8 mouse cellular contexts compared by ENCODE assay signal in genomic region chr12:32379731-32380130, GRCm38 (mm10). TPM values are rescaled to one million over a fixed set of nuclear protein-coding genes. Genes with fewer than 3 reads are reported as not detected.
DNase-seq lines count a peak whose midpoint lies in the region; ATAC-seq and TF ChIP-seq lines count a peak whose summit lies in the region.

No protein-coding gene starts in this region.

- WGBS in embryonic facial prominence, embryonic 10.5 days: 5% methylated on average over 28 of the region's 28 CpGs
- 3% methylated on average over 28 of the region's 28 CpGs for WGBS in hindbrain, embryonic 16.5 days
- WGBS in midbrain, postnatal 0 days: 2% methylated on average over 28 of the region's 28 CpGs

- ATAC-seq in hindbrain, embryonic 16.5 days: no peak
- ATAC-seq in midbrain, postnatal 0 days (ENCODE audit: low FRiP score): no peak

- peak overlapping the region; percentile 64 for H3K4me2 ChIP-seq in hindbrain, embryonic 16.5 days (ENCODE audit: low read length)
- H3K4me2 ChIP-seq in midbrain, postnatal 0 days (ENCODE audit: low read depth, low read length, poor library complexity, severe bottlenecking): peak overlapping the region; percentile 73

- peaks cover 8% of the 10 kb centered on the region; the same call in 1 of the 2 replicates for H3K36me3 ChIP-seq in embryonic facial prominence, embryonic 10.5 days (replicated peaks)
- no peaks in the 10 kb centered on the region for H3K36me3 ChIP-seq in hindbrain, embryonic 16.5 days (ENCODE audit: control insufficient read depth, insufficient read depth, low read length)
- no peaks in the 10 kb centered on the region for H3K36me3 ChIP-seq in midbrain, postnatal 0 days (ENCODE audit: insufficient read depth, low read length)

- H3K9ac ChIP-seq in hindbrain, embryonic 16.5 days (ENCODE audit: low read depth, low read length): peak overlapping the region; percentile 97
- peak overlapping the region; percentile 93 for H3K9ac ChIP-seq in midbrain, postnatal 0 days (replicated peaks; ENCODE audit: low read length, poor library complexity, severe bottlenecking)

- no peak; the same call in none of the 2 replicates for TF ChIP-seq CTCF in layer of hippocampus, adult 2 months (conservative IDR thresholded peaks at IDR 0.05)
- no peak for TF ChIP-seq CTCF in midbrain, postnatal 0 days (IDR thresholded peaks at IDR 0.05)

- no peak for DNase-seq in layer of hippocampus, adult 2 months (ENCODE audit: low spot score in 2 of 2)
- no peak for DNase-seq in layer of hippocampus, adult 18-20 months (ENCODE audit: low spot score in 2 of 2)
- DNase-seq in embryonic facial prominence, embryonic 10.5 days (ENCODE audit: low spot score): no peak
- DNase-seq in midbrain, postnatal 0 days (ENCODE audit: low spot score): no peak
- no peak for DNase-seq in adrenal gland, adult (ENCODE audit: inconsistent age in 2 of 2, low spot score in 1 of 2)
- no peak for DNase-seq in adrenal gland, adult 2 months
- no peak for DNase-seq in testis, postnatal 14 days (ENCODE audit: low spot score)

- H3K9me3 ChIP-seq in embryonic facial prominence, embryonic 10.5 days: no peaks in the 10 kb centered on the region
- H3K9me3 ChIP-seq in hindbrain, embryonic 16.5 days (ENCODE audit: control insufficient read depth, low read length): no peaks in the 10 kb centered on the region
- no peaks in the 10 kb centered on the region for H3K9me3 ChIP-seq in midbrain, postnatal 0 days (ENCODE audit: low read length)

- peak overlapping the region; percentile 98 for H3K27ac ChIP-seq in layer of hippocampus, adult 2 months
- peak overlapping the region; percentile 98 for H3K27ac ChIP-seq in embryonic facial prominence, embryonic 10.5 days (replicated peaks)
- peak overlapping the region; percentile 91 for H3K27ac ChIP-seq in hindbrain, embryonic 16.5 days (ENCODE audit: low read depth, low read length)
- H3K27ac ChIP-seq in midbrain, postnatal 0 days (ENCODE audit: low read depth, low read length): peak overlapping the region; percentile 96

- H3K4me3 ChIP-seq in layer of hippocampus, adult 2 months: peak overlapping the region; percentile 90
- peak overlapping the region; percentile 84 for H3K4me3 ChIP-seq in embryonic facial prominence, embryonic 10.5 days
- peak overlapping the region; percentile 79 for H3K4me3 ChIP-seq in hindbrain, embryonic 16.5 days (ENCODE audit: low read length)
- H3K4me3 ChIP-seq in midbrain, postnatal 0 days (ENCODE audit: low read depth, low read length): peak overlapping the region; percentile 86

- no peaks in the 10 kb centered on the region for H3K27me3 ChIP-seq in embryonic facial prominence, embryonic 10.5 days (replicated peaks; ENCODE audit: low read depth, poor library complexity, severe bottlenecking)
- H3K27me3 ChIP-seq in hindbrain, embryonic 16.5 days (replicated peaks; ENCODE audit: control insufficient read depth, insufficient read depth, low read length): no peaks in the 10 kb centered on the region
- no peaks in the 10 kb centered on the region for H3K27me3 ChIP-seq in midbrain, postnatal 0 days (ENCODE audit: insufficient read depth, low read length)

- peaks cover 12% of the 10 kb centered on the region for H3K4me1 ChIP-seq in embryonic facial prominence, embryonic 10.5 days
- peaks cover 17% of the 10 kb centered on the region for H3K4me1 ChIP-seq in hindbrain, embryonic 16.5 days (ENCODE audit: control insufficient read depth, insufficient read depth, low read depth, low read length)
- H3K4me1 ChIP-seq in midbrain, postnatal 0 days (ENCODE audit: insufficient read depth, low read length): peaks cover 5% of the 10 kb centered on the region

RNA-seq across cellular contexts. Expression of gene Ccdc71l, which starts 1.2 kb away (rescaled TPM):
- total RNA-seq in layer of hippocampus, adult 2 months (2021): 10 to 100 TPM; 30.9 to 33.0 TPM
- 10 to 100 TPM; 31.3 to 32.5 TPM for total RNA-seq in layer of hippocampus, adult 18-20 months (2021)
- 2.9 and 3.0 TPM in 2 replicates for polyA plus RNA-seq in embryonic facial prominence, embryonic 10.5 days (2016; fragmentation: Nextera tagmentation; extraction: Ambion mirVana)
- polyA plus RNA-seq in hindbrain, embryonic 16.5 days (2015; fragmentation: Nextera tagmentation; extraction: Ambion mirVana): 2.3 and 2.7 TPM in 2 replicates
- 22.6 and 27.1 TPM in 2 replicates for total RNA-seq in midbrain, postnatal 0 days (2014; rRNA removed)
- polyA plus RNA-seq in midbrain, postnatal 0 days (2015; fragmentation: Nextera tagmentation; extraction: Ambion mirVana): 3.1 and 3.6 TPM in 2 replicates
- 10 to 100 TPM; 10.9 to 11.0 TPM for total RNA-seq in adrenal gland, adult 2 months (2021)
- polyA plus RNA-seq in adrenal gland, adult 2 months (2012; rRNA removed): 20.6 and 25.7 TPM in 2 replicates
